Mouse (Mus musculus): Measurements from ENCODE around the gene Dzip1. TPM values are rescaled to one million over a fixed set of nuclear protein-coding genes. Genes with fewer than 3 reads are reported as not detected.

Dzip1 gene
- 10.2 and 10.9 TPM in 2 replicates for polyA plus RNA-seq (2015; fragmentation: Nextera tagmentation; extraction: Ambion mirVana)

DNA sequence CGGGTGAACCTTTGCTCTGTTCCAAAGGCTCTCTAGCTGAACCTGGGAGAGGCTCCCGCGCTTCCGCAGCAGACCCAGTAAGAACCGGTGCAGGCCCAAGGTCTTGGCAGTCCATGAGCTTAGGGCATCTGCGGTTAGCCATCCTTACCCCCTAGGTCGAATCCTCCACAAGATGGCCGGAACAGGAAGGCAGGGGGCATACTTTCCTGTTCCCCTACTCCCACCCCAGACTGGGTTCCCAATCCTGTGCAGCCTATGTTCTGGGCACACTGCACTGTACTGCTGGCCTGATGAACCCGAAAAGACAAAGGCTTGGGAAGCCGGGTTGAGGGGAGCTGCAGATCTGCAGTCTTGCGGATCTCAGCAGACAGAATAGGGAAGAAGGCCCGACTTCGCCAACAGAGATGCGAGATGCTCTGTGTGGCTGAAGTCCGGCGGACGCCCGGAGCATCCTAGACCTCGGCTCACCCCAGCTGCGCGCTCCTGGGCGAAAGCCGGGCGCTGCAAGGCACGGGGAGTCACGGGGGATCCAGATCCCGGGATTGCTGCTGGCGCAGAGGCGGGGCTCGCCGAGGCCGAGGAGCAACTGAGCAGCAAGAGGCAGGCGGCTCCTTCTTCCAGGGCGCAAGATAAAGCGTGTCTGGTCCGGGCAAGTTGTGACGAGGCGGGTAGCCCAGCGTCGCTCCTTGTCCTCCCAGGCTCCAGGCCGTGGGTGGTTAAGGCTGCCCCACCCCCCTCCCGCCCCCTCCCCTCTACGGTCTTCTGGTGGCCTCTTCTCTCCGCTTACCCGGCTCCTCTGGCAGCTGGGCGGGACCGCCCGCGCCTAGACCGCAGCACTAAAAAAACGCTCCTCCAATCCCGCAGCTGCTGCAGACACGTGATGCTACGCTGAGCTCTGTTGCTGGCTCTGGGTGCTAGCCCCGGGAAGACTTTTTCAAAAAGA is at the start of gene Dzip1:
TSS of gene Dzip1 (minus strand) at position 788 of the 943 bp plus-strand sequence.
- no peaks in the 10 kb centered on the region for H3K9me3 ChIP-seq
- 1% methylated on average over 53 of the region's 55 CpGs for WGBS
- H3K27me3 ChIP-seq (replicated peaks): peaks cover 7% of the 10 kb centered on the region; the same call in 1 of the 2 replicates
- H3K4me3 ChIP-seq (replicated peaks): peak within 1 kb of the TSS; percentile 58
- H3K4me1 ChIP-seq (replicated peaks): peaks cover 20% of the 10 kb centered on the region
- H3K4me2 ChIP-seq (replicated peaks): peak within 1 kb of the TSS; percentile 94
- peak within 1 kb of the TSS; percentile 82 for H3K27ac ChIP-seq
- ATAC-seq: peak; percentile 90
- peak within 1 kb of the TSS; percentile 61 for H3K9ac ChIP-seq
- H3K36me3 ChIP-seq: no peaks in the 10 kb centered on the region

GRCm38 (mm10) chr14:118972268-118972667 is 47.0 kb upstream of the Dzip1 start:
- no peak overlapping the region for H3K4me3 ChIP-seq (replicated peaks)
- 92% methylated on average over 6 of the region's 6 CpGs for WGBS
- no peak overlapping the region for H3K9ac ChIP-seq
- no peak overlapping the region for H3K4me2 ChIP-seq (replicated peaks)
- ATAC-seq: no peak
- no peaks in the 10 kb centered on the region for H3K4me1 ChIP-seq (replicated peaks)
- H3K27ac ChIP-seq: no peak overlapping the region
- no peaks in the 10 kb centered on the region for H3K9me3 ChIP-seq
- H3K36me3 ChIP-seq: peaks cover 23% of the 10 kb centered on the region
- H3K27me3 ChIP-seq (replicated peaks): no peaks in the 10 kb centered on the region

- H3K36me3 ChIP-seq: peaks cover 14% of the 10 kb centered on the region
- no peaks in the 10 kb centered on the region for H3K9me3 ChIP-seq
- 82% methylated on average over 7 of the region's 7 CpGs for WGBS
These were observed 42.4 kb upstream of the Dzip1 start for GRCm38 (mm10) chr14:118967646-118968045.

GRCm38 (mm10) chr14:118965356-118966000 is 40.2 kb upstream of the Dzip1 start:
- H3K9ac ChIP-seq: no peak overlapping the region
- H3K4me2 ChIP-seq (replicated peaks): no peak overlapping the region
- no peak overlapping the region for H3K4me3 ChIP-seq (replicated peaks)
- H3K27me3 ChIP-seq (replicated peaks): no peaks in the 10 kb centered on the region
- H3K4me1 ChIP-seq (replicated peaks): no peaks in the 10 kb centered on the region
- ATAC-seq: no peak
- H3K9me3 ChIP-seq: no peaks in the 10 kb centered on the region
- 95% methylated on average over 4 of the region's 4 CpGs for WGBS
- peaks cover 12% of the 10 kb centered on the region; the same call in 1 of the 2 replicates for H3K36me3 ChIP-seq
- no peak overlapping the region for H3K27ac ChIP-seq

More at GRCm38 (mm10) chr14:118967646-118968045, 42.4 kb upstream of the Dzip1 start:
- no peak overlapping the region for H3K4me3 ChIP-seq (replicated peaks)
- no peak for ATAC-seq
- H3K4me2 ChIP-seq (replicated peaks): no peak overlapping the region
- H3K4me1 ChIP-seq (replicated peaks): no peaks in the 10 kb centered on the region
- H3K27ac ChIP-seq: no peak overlapping the region
- H3K9ac ChIP-seq: no peak overlapping the region
- H3K27me3 ChIP-seq (replicated peaks): no peaks in the 10 kb centered on the region

GRCm38 (mm10) chr14:118958010-118958409 is 32.8 kb upstream of the Dzip1 start:
- Histone ChIP-seq H3K4me3 (replicated peaks) (no peak overlapping the region), H3K9me3 (no peaks in the 10 kb centered on the region), H3K4me1 (replicated peaks) (no peaks in the 10 kb centered on the region), H3K9ac (no peak overlapping the region), H3K4me2 (replicated peaks) (no peak overlapping the region), H3K36me3 (peaks cover 20% of the 10 kb centered on the region), H3K27me3 (replicated peaks) (no peaks in the 10 kb centered on the region), H3K27ac (no peak overlapping the region)
- no peak for ATAC-seq
- 94% methylated on average over 3 of the region's 3 CpGs for WGBS

DNA sequence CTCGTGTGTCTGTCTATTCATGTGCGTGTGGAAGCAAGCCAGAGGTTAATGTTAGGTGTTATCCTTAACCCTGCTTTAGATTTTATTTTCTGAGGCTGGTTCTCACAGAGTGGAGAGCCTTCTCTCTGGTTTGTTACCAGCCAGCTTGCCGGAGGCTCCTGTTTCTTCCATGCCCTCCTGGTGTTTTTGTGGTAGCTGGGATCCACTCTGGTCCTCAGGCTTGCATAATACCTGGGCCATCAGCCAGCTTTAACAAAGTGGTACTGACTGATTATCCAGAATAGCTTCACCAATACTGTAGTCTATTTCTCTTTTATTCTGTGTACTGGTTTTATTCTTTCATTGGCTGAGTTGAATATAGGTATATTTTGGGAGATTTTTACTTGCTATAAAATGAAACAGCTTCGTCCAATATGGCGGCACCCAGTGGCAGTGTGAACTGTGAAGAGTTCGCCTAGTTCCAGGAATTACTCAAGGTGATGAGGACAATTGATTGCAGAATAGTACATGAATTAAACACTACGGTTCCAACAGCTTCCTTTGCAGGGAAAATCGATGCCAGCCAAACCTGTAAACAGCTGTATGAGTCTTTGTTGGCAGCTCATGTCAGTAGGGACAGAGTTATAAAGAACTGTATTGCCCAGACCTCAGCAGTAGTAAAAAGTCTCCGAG is 26.8 kb upstream of the Dzip1 start:
- H3K27ac ChIP-seq: no peak overlapping the region
- no peak overlapping the region for H3K4me3 ChIP-seq (replicated peaks)
- H3K4me1 ChIP-seq (replicated peaks): no peaks in the 10 kb centered on the region
- no peak overlapping the region for H3K9ac ChIP-seq
- ATAC-seq: no peak
- no peaks in the 10 kb centered on the region for H3K9me3 ChIP-seq
- no peaks in the 10 kb centered on the region for H3K36me3 ChIP-seq
- no peaks in the 10 kb centered on the region for H3K27me3 ChIP-seq (replicated peaks)
- H3K4me2 ChIP-seq (replicated peaks): no peak overlapping the region
- 96% methylated on average over 9 of the region's 9 CpGs for WGBS

GRCm38 (mm10) chr14:118948841-118949240 is 23.6 kb upstream of the Dzip1 start:
- no peak overlapping the region for H3K9ac ChIP-seq
- H3K4me2 ChIP-seq (replicated peaks): no peak overlapping the region
- no peaks in the 10 kb centered on the region for H3K27me3 ChIP-seq (replicated peaks)
- no peak overlapping the region for H3K27ac ChIP-seq
- 88% methylated on average over 1 of the region's 1 CpGs for WGBS
- no peaks in the 10 kb centered on the region for H3K36me3 ChIP-seq
- ATAC-seq: no peak
- no peak overlapping the region for H3K4me3 ChIP-seq (replicated peaks)
- H3K4me1 ChIP-seq (replicated peaks): no peaks in the 10 kb centered on the region
- H3K9me3 ChIP-seq: no peaks in the 10 kb centered on the region

DNA sequence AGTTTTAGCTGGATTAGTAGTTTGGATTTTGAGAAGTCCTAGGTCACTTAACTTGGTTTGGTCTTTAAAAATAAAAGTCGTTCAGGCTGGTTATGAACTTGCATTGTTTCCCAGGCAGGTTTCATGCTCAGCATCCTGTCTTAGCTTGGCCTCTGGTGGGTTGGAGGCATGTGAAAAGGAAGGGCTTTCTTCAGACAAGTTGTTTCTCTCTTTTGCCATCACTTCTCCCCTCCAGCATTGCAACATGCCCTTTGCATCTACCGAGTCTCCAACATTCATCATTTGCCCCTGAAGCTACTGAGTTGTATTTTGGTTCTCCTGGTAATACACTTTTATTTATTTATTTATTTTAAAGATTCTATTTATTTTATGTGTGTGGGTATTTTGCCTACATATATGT is 19.4 kb upstream of the Dzip1 start:
- H3K9me3 ChIP-seq: no peaks in the 10 kb centered on the region
- no peaks in the 10 kb centered on the region for H3K36me3 ChIP-seq
- H3K9ac ChIP-seq: no peak overlapping the region
- WGBS: 83% methylated on average over 2 of the region's 2 CpGs
- H3K4me3 ChIP-seq (replicated peaks): no peak overlapping the region
- H3K27ac ChIP-seq: no peak overlapping the region
- no peak overlapping the region for H3K4me2 ChIP-seq (replicated peaks)
- no peaks in the 10 kb centered on the region for H3K27me3 ChIP-seq (replicated peaks)
- ATAC-seq: no peak
- H3K4me1 ChIP-seq (replicated peaks): 0 out of 2 replicates have a peak, but pooled peaks cover 3% of the 10 kb centered on the region

DNA sequence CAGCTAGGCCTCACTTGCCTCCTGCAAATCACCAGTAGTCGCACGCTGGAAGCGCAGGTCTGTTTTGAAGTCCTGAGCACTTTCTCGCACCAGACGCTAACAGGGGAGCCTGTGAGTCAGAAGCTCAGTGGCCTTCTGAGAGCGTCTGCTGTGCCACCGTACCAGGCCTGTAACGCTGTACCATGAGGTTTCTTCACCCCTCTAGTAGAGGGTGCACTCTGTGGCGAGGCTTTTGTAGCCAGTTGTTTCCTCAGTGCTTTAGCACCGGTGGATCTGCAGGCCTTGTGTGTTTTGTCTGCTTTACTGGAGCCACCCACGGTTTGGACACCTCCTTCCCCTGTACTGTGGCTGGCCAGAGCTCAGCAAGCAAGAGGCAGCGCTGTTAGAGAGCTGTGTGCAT is 16.8 kb upstream of the Dzip1 start:
- H3K4me3 ChIP-seq (replicated peaks): no peak overlapping the region
- no peaks in the 10 kb centered on the region for H3K36me3 ChIP-seq
- 55% methylated on average over 12 of the region's 12 CpGs for WGBS
- no peaks in the 10 kb centered on the region for H3K9me3 ChIP-seq
- H3K4me1 ChIP-seq (replicated peaks): 0 out of 2 replicates have a peak, but pooled peaks cover 7% of the 10 kb centered on the region
- H3K27me3 ChIP-seq (replicated peaks): no peaks in the 10 kb centered on the region
- ATAC-seq: no peak
- H3K9ac ChIP-seq: no peak overlapping the region
- H3K4me2 ChIP-seq (replicated peaks): no peak overlapping the region
- no peak overlapping the region for H3K27ac ChIP-seq

GRCm38 (mm10) chr14:118940796-118941495 is 15.7 kb upstream of the Dzip1 start:
- H3K27ac ChIP-seq: no peak overlapping the region
- 82% methylated on average over 4 of the region's 4 CpGs for WGBS
- no peak overlapping the region for H3K4me3 ChIP-seq (replicated peaks)
- H3K36me3 ChIP-seq: no peaks in the 10 kb centered on the region
- no peaks in the 10 kb centered on the region for H3K9me3 ChIP-seq
- H3K4me2 ChIP-seq (replicated peaks): no peak overlapping the region
- no peak overlapping the region for H3K9ac ChIP-seq
- H3K27me3 ChIP-seq (replicated peaks): no peaks in the 10 kb centered on the region
- 0 out of 2 replicates have a peak, but pooled peaks cover 10% of the 10 kb centered on the region for H3K4me1 ChIP-seq (replicated peaks)
- no peak for ATAC-seq

- ATAC-seq: no peak
- peak overlapping the region; percentile 94 for H3K27ac ChIP-seq
- H3K4me2 ChIP-seq (replicated peaks): peak overlapping the region; percentile 65
- H3K4me3 ChIP-seq (replicated peaks): peak overlapping the region; percentile 99
- H3K9ac ChIP-seq: peak overlapping the region; percentile 98
- WGBS: 3% methylated on average over 7 of the region's 7 CpGs
- H3K27me3 ChIP-seq (replicated peaks): no peaks in the 10 kb centered on the region
- H3K9me3 ChIP-seq: no peaks in the 10 kb centered on the region
- 0 out of 2 replicates have a peak, but pooled peaks cover 10% of the 10 kb centered on the region for H3K4me1 ChIP-seq (replicated peaks)
- no peaks in the 10 kb centered on the region for H3K36me3 ChIP-seq
These were observed 13.3 kb upstream of the Dzip1 start for GRCm38 (mm10) chr14:118938551-118938950.

Data from intestine, embryonic 15.5 days (tissue).